Mouse (Mus musculus): Measurements from ENCODE around the gene Ano6. TPM values are rescaled to one million over a fixed set of nuclear protein-coding genes. Genes with fewer than 3 reads are reported as not detected.

The Ano6 gene
- polyA plus RNA-seq, 1 experiment: 63.1 TPM

DNA sequence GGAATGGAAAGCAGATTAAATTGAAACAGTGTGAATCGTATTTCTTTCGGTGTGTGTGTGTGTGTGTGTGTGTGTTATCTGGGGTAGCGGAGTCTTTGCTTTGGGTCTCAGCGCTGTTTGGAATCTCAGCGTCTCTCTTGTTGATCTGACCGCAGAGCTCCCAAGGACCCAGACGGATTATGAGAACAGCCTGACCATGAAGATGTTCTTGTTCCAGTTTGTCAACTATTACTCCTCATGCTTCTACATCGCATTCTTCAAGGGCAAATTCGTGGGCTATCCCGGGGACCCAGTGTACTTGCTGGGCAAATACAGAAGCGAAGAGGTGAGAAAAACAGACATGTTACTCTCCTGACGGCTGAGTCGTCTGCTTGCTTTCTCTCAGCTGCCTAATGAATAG lies 158.7 kb downstream of the Ano6 start:
- TF ChIP-seq POLR2A (IDR thresholded peaks at IDR 0.05; ENCODE audit: borderline replicate concordance, extremely low read depth, low read depth, low read length) (no peak), CTCF (IDR thresholded peaks at IDR 0.05; ENCODE audit: insufficient read depth, low read length) (no peak)
- Histone ChIP-seq H3K4me3 (replicated peaks; ENCODE audit: extremely low read depth, low read depth, low read length) (no peak overlapping the region), H3K4me1 (ENCODE audit: control insufficient read depth, insufficient read depth, low read length) (no peaks in the 10 kb centered on the region)
- 91% methylated on average over 13 of the region's 13 CpGs for WGBS
- no peak for DNase-seq

DNA sequence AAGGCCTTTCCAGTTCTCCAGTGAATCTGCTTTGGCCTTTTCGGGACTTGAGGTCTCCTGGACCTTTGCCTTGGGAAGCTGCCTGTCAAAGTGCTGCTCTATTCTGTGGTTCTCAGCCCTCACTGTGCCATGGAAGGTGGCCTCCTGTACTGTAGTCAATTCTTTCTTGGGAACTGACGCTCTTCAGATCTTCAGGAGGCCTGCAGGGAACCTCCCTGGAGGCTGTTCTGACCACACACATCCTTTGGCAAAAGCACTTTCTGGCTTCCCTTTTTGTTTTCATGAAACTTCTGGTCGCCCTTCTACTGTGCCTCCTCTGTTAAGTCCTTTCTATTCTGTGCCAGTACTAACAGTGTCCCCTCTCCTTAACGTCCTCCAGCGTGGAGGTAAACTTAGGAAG lies 160.9 kb downstream of the Ano6 start:
- TF ChIP-seq POLR2A (IDR thresholded peaks at IDR 0.05; ENCODE audit: borderline replicate concordance, extremely low read depth, low read depth, low read length): no peak
- no peak for TF ChIP-seq CTCF (IDR thresholded peaks at IDR 0.05; ENCODE audit: insufficient read depth, low read length)
- Histone ChIP-seq H3K4me1 (ENCODE audit: control insufficient read depth, insufficient read depth, low read length) (no peaks in the 10 kb centered on the region), H3K4me3 (replicated peaks; ENCODE audit: extremely low read depth, low read depth, low read length) (no peak overlapping the region)
- 60% methylated on average over 5 of the region's 5 CpGs for WGBS
- no peak for DNase-seq

DNA sequence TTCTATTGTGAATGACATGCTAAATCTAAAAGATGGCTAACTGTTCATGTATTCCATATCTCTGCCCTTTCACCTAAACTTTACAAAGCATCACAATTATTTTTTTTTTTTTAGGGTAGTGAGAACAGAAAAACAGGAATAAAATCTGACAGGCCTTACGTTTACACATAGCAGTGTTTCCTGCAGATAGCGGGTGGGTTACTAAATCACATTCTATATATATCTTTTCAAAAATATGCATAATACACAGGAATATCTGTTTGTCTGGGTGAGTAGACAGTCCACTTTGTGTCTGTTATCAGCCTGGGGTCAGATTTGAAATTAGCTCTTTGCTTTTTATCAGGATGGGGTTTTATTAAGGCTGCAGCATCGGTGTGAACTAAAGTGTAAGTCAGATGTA lies 166.0 kb downstream of the Ano6 start:
- Histone ChIP-seq H3K4me3 (replicated peaks; ENCODE audit: extremely low read depth, low read depth, low read length) (no peak overlapping the region), H3K4me1 (ENCODE audit: control insufficient read depth, insufficient read depth, low read length) (no peaks in the 10 kb centered on the region)
- TF ChIP-seq POLR2A (IDR thresholded peaks at IDR 0.05; ENCODE audit: borderline replicate concordance, extremely low read depth, low read depth, low read length) (no peak), CTCF (IDR thresholded peaks at IDR 0.05; ENCODE audit: insufficient read depth, low read length) (no peak)
- no peak for DNase-seq
- WGBS: 77% methylated on average over 3 of the region's 3 CpGs

DNA sequence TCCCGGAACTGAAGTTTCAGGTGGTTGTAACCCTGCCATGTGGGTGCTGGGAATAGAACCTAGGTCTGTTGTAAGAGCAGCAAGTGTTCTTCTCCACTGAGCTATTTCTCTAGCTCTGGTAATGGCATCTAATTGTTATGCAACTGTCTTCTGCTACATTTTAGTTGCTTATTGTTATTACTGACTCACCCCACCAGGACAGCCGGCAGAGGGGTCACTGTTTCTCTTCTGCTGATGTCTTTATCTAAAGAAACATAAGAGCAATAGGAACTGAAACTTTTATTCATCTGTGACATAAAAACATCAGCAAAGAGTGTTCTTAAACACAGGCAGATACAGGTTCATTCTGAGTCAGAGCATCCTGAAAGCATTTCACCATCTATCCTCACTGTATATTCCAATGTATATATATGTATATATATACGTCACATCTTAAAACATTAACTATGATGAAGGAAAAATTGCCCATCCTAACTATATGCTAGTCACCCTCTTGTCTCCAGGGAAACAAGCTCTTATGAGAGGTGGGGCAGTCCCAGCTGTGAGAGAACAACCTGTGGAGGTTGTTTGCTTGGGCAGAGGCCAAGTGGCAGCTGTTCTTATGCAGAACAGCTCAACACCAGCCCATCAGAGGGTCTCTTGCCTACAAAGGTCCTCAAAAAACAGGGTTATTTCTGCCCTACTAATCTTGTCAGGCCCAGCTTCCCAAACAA lies 171.9 kb downstream of the Ano6 start:
- 84% methylated on average over 3 of the region's 3 CpGs for WGBS
- no peak for TF ChIP-seq POLR2A (IDR thresholded peaks at IDR 0.05; ENCODE audit: borderline replicate concordance, extremely low read depth, low read depth, low read length)
- TF ChIP-seq CTCF (IDR thresholded peaks at IDR 0.05; ENCODE audit: insufficient read depth, low read length): no peak
- H3K4me1 ChIP-seq (ENCODE audit: control insufficient read depth, insufficient read depth, low read length): no peaks in the 10 kb centered on the region
- no peak overlapping the region for H3K4me3 ChIP-seq (replicated peaks; ENCODE audit: extremely low read depth, low read depth, low read length)
- DNase-seq: no peak

DNA sequence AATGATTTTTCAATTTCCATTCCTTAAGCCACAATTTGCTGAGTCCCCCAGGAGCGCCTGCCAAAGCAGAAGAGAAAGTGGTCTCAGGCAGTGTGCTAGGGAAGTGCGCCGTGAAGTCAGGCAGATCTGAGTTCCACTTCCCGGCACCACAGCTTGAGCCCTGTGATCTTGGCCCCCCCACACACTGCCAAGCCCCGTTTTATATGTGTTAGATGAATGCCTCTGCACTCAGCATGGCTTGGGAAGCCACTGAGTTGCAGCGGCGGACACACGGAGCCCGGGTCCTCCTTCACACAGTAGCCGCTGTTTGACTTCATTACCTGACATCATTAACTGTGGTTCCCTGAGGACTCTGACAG lies 172.5 kb downstream of the Ano6 start:
- 83% methylated on average over 10 of the region's 10 CpGs for WGBS

DNA sequence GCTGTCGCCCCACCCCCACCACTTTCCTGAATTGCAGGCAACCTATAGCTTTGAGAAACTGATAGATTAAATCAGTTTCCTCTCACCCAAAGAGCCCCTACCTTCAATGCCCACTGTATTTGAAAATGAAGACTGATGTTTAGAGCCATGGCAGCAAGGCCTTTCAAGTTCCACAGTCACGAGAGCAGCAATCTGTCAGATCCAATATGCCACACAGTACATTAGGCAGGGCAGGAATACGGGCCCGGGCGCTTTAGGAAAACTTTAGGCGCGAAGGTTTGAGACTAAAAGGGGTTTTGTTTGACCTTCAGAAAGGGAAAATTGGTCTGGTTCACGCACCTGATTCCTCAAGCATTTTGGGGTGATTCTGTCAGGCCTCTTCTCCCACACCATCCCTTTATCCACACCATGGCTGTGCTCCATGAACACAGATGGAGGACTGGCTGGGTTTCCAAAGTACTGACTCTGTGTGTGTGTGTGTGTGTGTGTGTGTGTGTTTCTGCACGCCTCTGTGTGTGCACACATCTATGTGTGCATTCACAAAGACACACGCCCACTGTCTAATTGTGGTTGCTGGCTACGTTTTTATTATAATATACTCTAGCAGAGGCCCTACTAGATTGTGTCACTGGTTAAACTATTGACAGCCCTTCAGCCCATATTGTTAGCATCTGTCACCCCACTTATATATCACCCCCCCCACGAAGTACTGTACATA lies 173.0 kb downstream of the Ano6 start:
- no peak for DNase-seq
- WGBS: 77% methylated on average over 12 of the region's 12 CpGs
- no peak for TF ChIP-seq POLR2A (IDR thresholded peaks at IDR 0.05; ENCODE audit: borderline replicate concordance, extremely low read depth, low read depth, low read length)
- no peak for TF ChIP-seq CTCF (IDR thresholded peaks at IDR 0.05; ENCODE audit: insufficient read depth, low read length)
- Histone ChIP-seq H3K4me1 (ENCODE audit: control insufficient read depth, insufficient read depth, low read length) (no peaks in the 10 kb centered on the region), H3K4me3 (replicated peaks; ENCODE audit: extremely low read depth, low read depth, low read length) (no peak overlapping the region)

More for the DNA sequence above, 172.5 kb downstream of the Ano6 start:
- no peaks in the 10 kb centered on the region for H3K4me1 ChIP-seq (ENCODE audit: control insufficient read depth, insufficient read depth, low read length)
- no peak overlapping the region for H3K4me3 ChIP-seq (replicated peaks; ENCODE audit: extremely low read depth, low read depth, low read length)
- no peak for DNase-seq
- TF ChIP-seq CTCF (IDR thresholded peaks at IDR 0.05; ENCODE audit: insufficient read depth, low read length) (no peak), POLR2A (IDR thresholded peaks at IDR 0.05; ENCODE audit: borderline replicate concordance, extremely low read depth, low read depth, low read length) (no peak)

DNA sequence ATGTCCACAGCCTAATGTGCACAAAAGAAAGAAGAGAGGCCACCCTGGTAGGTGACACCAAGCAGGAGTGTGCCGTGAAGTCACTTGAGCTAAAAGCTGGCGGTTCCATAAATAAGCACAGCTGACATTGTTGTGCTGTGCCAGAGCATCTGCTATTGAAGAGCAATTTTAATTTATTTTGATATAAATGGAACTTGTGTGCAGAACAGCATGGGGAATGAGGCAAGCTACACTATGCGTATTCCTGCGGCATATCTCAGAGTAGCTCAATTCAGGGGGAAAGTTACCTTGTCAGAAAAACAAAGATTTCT lies 173.6 kb downstream of the Ano6 start:
- Histone ChIP-seq H3K4me1 (ENCODE audit: control insufficient read depth, insufficient read depth, low read length) (no peaks in the 10 kb centered on the region), H3K4me3 (replicated peaks; ENCODE audit: extremely low read depth, low read depth, low read length) (no peak overlapping the region)
- 82% methylated on average over 4 of the region's 4 CpGs for WGBS
- TF ChIP-seq CTCF (IDR thresholded peaks at IDR 0.05; ENCODE audit: insufficient read depth, low read length) (no peak), POLR2A (IDR thresholded peaks at IDR 0.05; ENCODE audit: borderline replicate concordance, extremely low read depth, low read depth, low read length) (no peak)
- no peak for DNase-seq

DNA sequence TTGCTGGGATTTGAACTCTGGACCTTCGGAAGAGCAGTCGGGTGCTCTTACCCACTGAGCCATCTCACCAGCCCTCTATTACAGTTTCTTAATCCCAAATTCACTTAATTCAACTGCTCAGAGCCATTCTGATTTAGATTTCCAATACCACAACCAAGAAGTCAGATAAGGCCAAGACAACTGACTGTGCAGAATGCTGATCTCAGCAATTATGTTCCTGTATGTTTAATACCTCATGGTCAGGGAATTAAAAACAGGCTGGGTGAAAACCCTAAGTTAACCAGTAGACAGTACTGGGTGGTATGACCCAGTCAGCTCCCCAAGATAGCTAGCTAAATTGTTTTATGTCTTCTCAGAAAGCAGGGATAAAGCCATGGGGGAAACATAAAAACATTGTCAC lies 176.3 kb downstream of the Ano6 start:
- 100% methylated on average over 2 of the region's 2 CpGs for WGBS
- no peak for TF ChIP-seq POLR2A (IDR thresholded peaks at IDR 0.05; ENCODE audit: borderline replicate concordance, extremely low read depth, low read depth, low read length)
- TF ChIP-seq CTCF (IDR thresholded peaks at IDR 0.05; ENCODE audit: insufficient read depth, low read length): no peak
- no peaks in the 10 kb centered on the region for H3K4me1 ChIP-seq (ENCODE audit: control insufficient read depth, insufficient read depth, low read length)

DNA sequence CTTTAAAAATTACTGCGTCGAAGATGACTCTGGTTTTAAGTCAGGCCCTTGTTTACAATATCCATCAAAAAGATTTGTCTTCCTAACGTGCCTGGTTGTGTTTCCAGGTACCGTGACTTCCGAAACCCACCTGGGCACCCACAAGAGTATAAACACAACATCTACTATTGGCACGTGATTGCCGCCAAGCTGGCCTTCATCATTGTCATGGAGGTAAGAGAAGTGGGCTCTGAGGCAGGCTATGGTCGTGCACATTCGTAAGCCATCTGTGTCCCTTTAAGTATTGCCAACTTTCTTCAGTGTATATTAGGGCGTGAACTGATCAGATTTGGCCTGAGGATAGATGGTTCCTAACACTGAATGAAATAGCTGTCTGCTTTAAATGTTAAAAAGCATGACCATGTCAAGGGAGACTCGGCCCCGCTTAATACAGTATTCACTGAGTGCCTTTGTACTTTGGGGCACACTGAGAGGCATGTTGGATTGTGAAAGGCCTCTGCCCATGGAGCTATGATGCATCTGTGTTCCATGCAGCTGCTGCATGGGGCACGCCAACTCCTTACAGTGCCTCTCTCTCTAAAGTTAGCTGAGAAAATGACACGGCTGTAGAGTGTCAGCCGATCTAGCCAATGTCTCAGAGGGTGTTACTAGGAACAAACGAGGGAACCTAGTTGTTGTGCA lies 177.0 kb downstream of the Ano6 start:
- Histone ChIP-seq H3K4me3 (replicated peaks; ENCODE audit: extremely low read depth, low read depth, low read length) (no peak overlapping the region), H3K4me1 (ENCODE audit: control insufficient read depth, insufficient read depth, low read length) (no peaks in the 10 kb centered on the region)
- WGBS: 90% methylated on average over 16 of the region's 16 CpGs
- no peak for TF ChIP-seq POLR2A (IDR thresholded peaks at IDR 0.05; ENCODE audit: borderline replicate concordance, extremely low read depth, low read depth, low read length)
- no peak for TF ChIP-seq CTCF (IDR thresholded peaks at IDR 0.05; ENCODE audit: insufficient read depth, low read length)
- no peak for DNase-seq

More for the DNA sequence above, 176.3 kb downstream of the Ano6 start:
- no peak overlapping the region for H3K4me3 ChIP-seq (replicated peaks; ENCODE audit: extremely low read depth, low read depth, low read length)
- no peak for DNase-seq
